Mouse (Mus musculus): Measurements from ENCODE around the gene Btg2. TPM values are rescaled to one million over a fixed set of nuclear protein-coding genes. Genes with fewer than 3 reads are reported as not detected.

Gene Btg2
- polyA plus RNA-seq, 1 experiment from 2014 or later = 77.2 TPM

- DNase-seq (no peak), ATAC-seq (ENCODE audit: insufficient read depth) (no peak)
- no peak overlapping the region for H3K4me3 ChIP-seq (ENCODE audit: low read depth, low read length)
- WGBS = 90% methylated on average over 2 of the region's 2 CpGs
- TF ChIP-seq CTCF (IDR thresholded peaks at IDR 0.05; ENCODE audit: low read depth) = no peak
- H3K4me1 ChIP-seq (ENCODE audit: insufficient read depth) = peaks cover 76% of the 10 kb centered on the region
- no peaks in the 10 kb centered on the region for H3K36me3 ChIP-seq (ENCODE audit: insufficient read depth)
- no peaks in the 10 kb centered on the region for H3K9me3 ChIP-seq (ENCODE audit: low read depth, low read length)
- no peaks in the 10 kb centered on the region for H3K27me3 ChIP-seq (ENCODE audit: insufficient read depth, low read length)
- no peak overlapping the region for H3K9ac ChIP-seq
- H3K27ac ChIP-seq (ENCODE audit: low read depth) = peak overlapping the region; percentile 99
- no peak overlapping the region; the same call in 1 of the 2 replicates for H3K4me2 ChIP-seq
Observed at GRCm38 (mm10) chr1:134064296-134064831, 14.6 kb downstream of the Btg2 start.

GRCm38 (mm10) chr1:134063773-134064125 lies 15.2 kb downstream of the Btg2 start:
- DNase-seq (peak; percentile 69), ATAC-seq (ENCODE audit: insufficient read depth) (no peak)
- 13% methylated on average over 9 of the region's 9 CpGs for WGBS
- Histone ChIP-seq H3K4me2 (peak overlapping the region; percentile 64), H3K27ac (ENCODE audit: low read depth) (peak overlapping the region; percentile 99), H3K4me1 (ENCODE audit: insufficient read depth) (peaks cover 72% of the 10 kb centered on the region), H3K36me3 (ENCODE audit: insufficient read depth) (no peaks in the 10 kb centered on the region), H3K4me3 (ENCODE audit: low read depth, low read length) (no peak overlapping the region), H3K27me3 (ENCODE audit: insufficient read depth, low read length) (no peaks in the 10 kb centered on the region), H3K9ac (peak overlapping the region; percentile 35), H3K9me3 (ENCODE audit: low read depth, low read length) (no peaks in the 10 kb centered on the region)
- no peak for TF ChIP-seq CTCF (IDR thresholded peaks at IDR 0.05; ENCODE audit: low read depth)

- Histone ChIP-seq H3K9me3 (ENCODE audit: low read depth, low read length) (no peaks in the 10 kb centered on the region), H3K27me3 (ENCODE audit: insufficient read depth, low read length) (no peaks in the 10 kb centered on the region), H3K9ac (peak overlapping the region; percentile 35), H3K4me2 (peak overlapping the region; percentile 64), H3K27ac (ENCODE audit: low read depth) (peak overlapping the region; percentile 99), H3K36me3 (ENCODE audit: insufficient read depth) (no peaks in the 10 kb centered on the region), H3K4me1 (ENCODE audit: insufficient read depth) (peaks cover 72% of the 10 kb centered on the region), H3K4me3 (ENCODE audit: low read depth, low read length) (0 out of 2 replicates have a peak overlapping the region, but pooled peaks have one; percentile 9)
- DNase-seq (peak; percentile 88), ATAC-seq (ENCODE audit: insufficient read depth) (peak; percentile 42)
- WGBS = under 1% methylated on average over 33 of the region's 33 CpGs
- no peak for TF ChIP-seq CTCF (IDR thresholded peaks at IDR 0.05; ENCODE audit: low read depth)
Observed at GRCm38 (mm10) chr1:134063086-134063772, 15.7 kb downstream of the Btg2 start.

- ATAC-seq (ENCODE audit: insufficient read depth) = no peak; the same call in 1 of the 2 replicates
- H3K4me3 ChIP-seq (ENCODE audit: low read depth, low read length) = 0 out of 2 replicates have a peak overlapping the region, but pooled peaks have one; percentile 9
- H3K27ac ChIP-seq (ENCODE audit: low read depth) = peak overlapping the region; percentile 99
- DNase-seq = peak; percentile 81
- peaks cover 67% of the 10 kb centered on the region for H3K4me1 ChIP-seq (ENCODE audit: insufficient read depth)
- 4% methylated on average over 11 of the region's 11 CpGs for WGBS
- TF ChIP-seq CTCF (IDR thresholded peaks at IDR 0.05; ENCODE audit: low read depth) = no peak
- peak overlapping the region; percentile 35 for H3K9ac ChIP-seq
- no peaks in the 10 kb centered on the region for H3K27me3 ChIP-seq (ENCODE audit: insufficient read depth, low read length)
- H3K4me2 ChIP-seq = peak overlapping the region; percentile 64
- H3K36me3 ChIP-seq (ENCODE audit: insufficient read depth) = no peaks in the 10 kb centered on the region
- H3K9me3 ChIP-seq (ENCODE audit: low read depth, low read length) = no peaks in the 10 kb centered on the region
Observed at GRCm38 (mm10) chr1:134062411-134063085, 16.4 kb downstream of the Btg2 start.

GRCm38 (mm10) chr1:134061915-134062314 lies 17.0 kb downstream of the Btg2 start:
- Histone ChIP-seq H3K4me2 (peak overlapping the region; percentile 64), H3K9me3 (ENCODE audit: low read depth, low read length) (no peaks in the 10 kb centered on the region), H3K27ac (ENCODE audit: low read depth) (peak overlapping the region; percentile 99), H3K36me3 (ENCODE audit: insufficient read depth) (no peaks in the 10 kb centered on the region), H3K4me1 (ENCODE audit: insufficient read depth) (peaks cover 65% of the 10 kb centered on the region), H3K4me3 (ENCODE audit: low read depth, low read length) (no peak overlapping the region), H3K27me3 (ENCODE audit: insufficient read depth, low read length) (no peaks in the 10 kb centered on the region), H3K9ac (peak overlapping the region; percentile 2; the same call in 1 of the 2 replicates)
- DNase-seq (no peak), ATAC-seq (ENCODE audit: insufficient read depth) (no peak)
- WGBS = 62% methylated on average over 3 of the region's 3 CpGs
- no peak for TF ChIP-seq CTCF (IDR thresholded peaks at IDR 0.05; ENCODE audit: low read depth)

GRCm38 (mm10) chr1:134060849-134061569 lies 17.9 kb downstream of the Btg2 start:
- Histone ChIP-seq H3K4me3 (ENCODE audit: low read depth, low read length) (peak overlapping the region; percentile 27), H3K27ac (ENCODE audit: low read depth) (peak overlapping the region; percentile 99), H3K4me1 (ENCODE audit: insufficient read depth) (peaks cover 59% of the 10 kb centered on the region), H3K9me3 (ENCODE audit: low read depth, low read length) (no peaks in the 10 kb centered on the region), H3K9ac (peak overlapping the region; percentile 54), H3K36me3 (ENCODE audit: insufficient read depth) (no peaks in the 10 kb centered on the region), H3K27me3 (ENCODE audit: insufficient read depth, low read length) (no peaks in the 10 kb centered on the region), H3K4me2 (peak overlapping the region; percentile 64)
- TF ChIP-seq CTCF (IDR thresholded peaks at IDR 0.05; ENCODE audit: low read depth) = peak; percentile 59
- 3% methylated on average over 31 of the region's 31 CpGs for WGBS
- peak; percentile 95 for DNase-seq
- ATAC-seq (ENCODE audit: insufficient read depth) = peak; percentile 90

Data from lung, embryonic 14.5 days (tissue).